Mouse (Mus musculus) small intestine, adult 2 months (tissue): ENCODE measurements around the gene BC017158. TPM values are rescaled to one million over a fixed set of nuclear protein-coding genes. Genes with fewer than 3 reads are reported as not detected.

Experiments
- H3K27ac ChIP-seq: fragments of 200-500 bp; 2 replicates; pipeline ENCODE4 v1.5.1; 2012; ENCODE audit warnings: low read depth, low read length, control low read depth, inconsistent platforms; ENCODE audit not compliant: insufficient read depth
- H3K27me3 ChIP-seq: fragments of 200-500 bp; 2 replicates; pipeline ENCODE4 v1.6.1; 2012; ENCODE audit warnings: mild to moderate bottlenecking, moderate library complexity, low read length, inconsistent platforms; ENCODE audit not compliant: control insufficient read depth, insufficient read depth
- H3K36me3 ChIP-seq: fragments of 200-500 bp; 2 replicates; pipeline ENCODE4 v1.6.1; 2012; ENCODE audit warnings: mild to moderate bottlenecking, low read length, control low read depth, inconsistent platforms; ENCODE audit not compliant: control insufficient read depth, insufficient read depth
- H3K4me1 ChIP-seq: fragments of 200-500 bp; 2 replicates; pipeline ENCODE4 v1.6.1; 2012; ENCODE audit warnings: low read length, inconsistent platforms, mixed read lengths; ENCODE audit not compliant: control insufficient read depth, insufficient read depth, insufficient read length
- H3K4me3 ChIP-seq: fragments of 200-500 bp; 2 replicates; pipeline ENCODE4 v1.5.1; 2012; ENCODE audit warnings: low read depth, mild to moderate bottlenecking, control low read depth, inconsistent platforms, low read length, moderate library complexity
- CTCF ChIP-seq: fragments of 200-500 bp; IDR thresholded peaks from 2 replicates; pipeline ENCODE4 v1.5.1; 2012; ENCODE audit warnings: low read depth, mild to moderate bottlenecking, control low read depth, inconsistent platforms, low read length, moderate library complexity, mixed read lengths; ENCODE audit not compliant: insufficient replicate concordance, insufficient read length; ENCODE audit errors: extremely low read depth
- POLR2A ChIP-seq: fragments of 200-500 bp; IDR thresholded peaks from 2 replicates; pipeline ENCODE4 v1.6.1; 2012; ENCODE audit warnings: low read depth, mild to moderate bottlenecking, control low read depth, inconsistent platforms, low read length, moderate library complexity
- WGBS: fragments of 180-500 bp; shearing (Covaris S2); methylation state at CpG from one replicate; pipeline ENCODE4 v1.1.7; 2018; 5-methylcytosine and 5-hydroxymethylcytosine counted together
- polyA plus RNA-seq: library from polyadenylated mRNA; depleted of rRNA; stranded (reverse); fragments of >200 nt; gene quantifications from 2 replicates; pipeline ENCODE4 v1.2.3, GENCODE M21; 2012

Gene BC017158
- polyA plus RNA-seq, 1 experiment, result 52.7 TPM

- 93% methylated on average over 27 of the region's 27 CpGs for WGBS
- Histone ChIP-seq H3K4me3 (no peak overlapping the region), H3K36me3 (peaks cover 46% of the 10 kb centered on the region), H3K4me1 (peaks cover 11% of the 10 kb centered on the region), H3K27me3 (no peaks in the 10 kb centered on the region), H3K27ac (no peak overlapping the region)
- TF ChIP-seq POLR2A (no peak), CTCF (no peak)
Observed at GRCm38 (mm10) chr7:128240131-128240784, 57.7 kb downstream of the BC017158 start.

- H3K27ac ChIP-seq, result peak overlapping the region; percentile 75
- WGBS, result 21% methylated on average over 4 of the region's 4 CpGs
Observed at GRCm38 (mm10) chr7:128238991-128239390, 59.0 kb downstream of the BC017158 start.

GRCm38 (mm10) chr7:128237927-128238778, 59.8 kb downstream of the BC017158 start, which contains the start of gene 9130023H24Rik:
Gene 9130023H24Rik, minus strand, starts transcription at chr7:128238031.
- Histone ChIP-seq H3K27me3 (no peaks in the 10 kb centered on the region), H3K4me1 (peaks cover 11% of the 10 kb centered on the region), H3K36me3 (peaks cover 30% of the 10 kb centered on the region), H3K4me3 (peak within 1 kb of the TSS; percentile 84), H3K27ac (peak within 1 kb of the TSS; percentile 99)
- under 1% methylated on average over 72 of the region's 72 CpGs for WGBS
- TF ChIP-seq POLR2A (peak; percentile 38), CTCF (no peak)

More at GRCm38 (mm10) chr7:128238991-128239390, 59.0 kb downstream of the BC017158 start:
- peaks cover 33% of the 10 kb centered on the region for H3K36me3 ChIP-seq
- H3K4me1 ChIP-seq, result peaks cover 11% of the 10 kb centered on the region
- no peak overlapping the region for H3K4me3 ChIP-seq
- no peaks in the 10 kb centered on the region for H3K27me3 ChIP-seq
- TF ChIP-seq POLR2A, result no peak
- TF ChIP-seq CTCF, result no peak

- Histone ChIP-seq H3K4me1 (peaks cover 11% of the 10 kb centered on the region), H3K27me3 (no peaks in the 10 kb centered on the region), H3K4me3 (peak overlapping the region; percentile 84), H3K36me3 (peaks cover 26% of the 10 kb centered on the region), H3K27ac (peak overlapping the region; percentile 99)
- under 1% methylated on average over 25 of the region's 25 CpGs for WGBS
- TF ChIP-seq CTCF, result no peak
Observed at GRCm38 (mm10) chr7:128237593-128237926, 60.4 kb downstream of the BC017158 start.

- TF ChIP-seq CTCF (peak; percentile 91), POLR2A (no peak)
- 18% methylated on average over 37 of the region's 37 CpGs for WGBS
- H3K27me3 ChIP-seq, result no peaks in the 10 kb centered on the region
- peak within 1 kb of the TSS; percentile 84 for H3K4me3 ChIP-seq
- H3K36me3 ChIP-seq, result peaks cover 20% of the 10 kb centered on the region
- peaks cover 11% of the 10 kb centered on the region for H3K4me1 ChIP-seq
- peak within 1 kb of the TSS; percentile 99 for H3K27ac ChIP-seq
Observed at GRCm38 (mm10) chr7:128236856-128237592, 60.9 kb downstream of the BC017158 start, which contains the start of gene Armc5. Gene Armc5, plus strand, starts transcription at chr7:128237342.

- Histone ChIP-seq H3K36me3 (peaks cover 16% of the 10 kb centered on the region), H3K4me3 (peak overlapping the region; percentile 84; the same call in 1 of the 2 replicates), H3K27ac (no peak overlapping the region), H3K27me3 (no peaks in the 10 kb centered on the region), H3K4me1 (peaks cover 11% of the 10 kb centered on the region)
- TF ChIP-seq POLR2A (no peak), CTCF (no peak)
- WGBS, result 92% methylated on average over 13 of the region's 13 CpGs
Observed at GRCm38 (mm10) chr7:128236426-128236825, 61.5 kb downstream of the BC017158 start.

GRCm38 (mm10) chr7:128235481-128235880, 62.5 kb downstream of the BC017158 start:
- Histone ChIP-seq H3K4me1 (peaks cover 11% of the 10 kb centered on the region), H3K36me3 (peaks cover 8% of the 10 kb centered on the region), H3K4me3 (no peak overlapping the region), H3K27ac (0 out of 2 replicates have a peak overlapping the region, but pooled peaks have one; percentile 9), H3K27me3 (no peaks in the 10 kb centered on the region)
- WGBS, result 12% methylated on average over 1 of the region's 1 CpGs
- TF ChIP-seq POLR2A (no peak), CTCF (no peak)
